Mouse (Mus musculus) lung, adult 2 months (tissue): ENCODE measurements around the gene Bmi1. TPM values are rescaled to one million over a fixed set of nuclear protein-coding genes. Genes with fewer than 3 reads are reported as not detected.

Experiments used
- DNase-seq: peaks from one replicate; pipeline ENCODE4 v3.0.0; 2022
- H3K4me1 ChIP-seq: fragments of 200-500 bp; 2 replicates; pipeline ENCODE4 v1.6.1; 2011; ENCODE audit warnings: low read length; ENCODE audit not compliant: control insufficient read depth, insufficient read depth
- H3K4me3 ChIP-seq: fragments of 200-500 bp; replicated peaks from 2 replicates; pipeline ENCODE3; 2011; ENCODE audit warnings: low read depth, mild to moderate bottlenecking, control low read depth, low read length; ENCODE audit errors: extremely low read depth
- CTCF ChIP-seq: fragments of 200-500 bp; IDR thresholded peaks from 2 replicates; pipeline ENCODE4 v1.5.1; 2011; ENCODE audit warnings: mild to moderate bottlenecking, low read length, control low read depth; ENCODE audit not compliant: insufficient read depth
- POLR2A ChIP-seq: fragments of 200-500 bp; IDR thresholded peaks from 2 replicates; pipeline ENCODE4 v1.6.1; 2011; ENCODE audit warnings: low read depth, mild to moderate bottlenecking, control low read depth, low read length, borderline replicate concordance; ENCODE audit errors: extremely low read depth
- WGBS: fragments of 180-500 bp; shearing (Covaris S2); methylation state at CpG from one replicate; pipeline ENCODE4 v1.1.7; 2018; 5-methylcytosine and 5-hydroxymethylcytosine counted together
- polyA plus RNA-seq: library from polyadenylated mRNA; depleted of rRNA; stranded (reverse); fragments of >200 nt; gene quantifications from 2 replicates; pipeline ENCODE4 v1.2.3, GENCODE M21; 2012; rRNA removed

Gene Bmi1
- 16.2 and 19.0 TPM in 2 replicates for polyA plus RNA-seq

- Histone ChIP-seq H3K4me3 (peak within 1 kb of the TSS; percentile 85), H3K4me1 (peaks cover 11% of the 10 kb centered on the region)
- 1% methylated on average over 73 of the region's 77 CpGs for WGBS
- no peak for TF ChIP-seq POLR2A
- no peak for TF ChIP-seq CTCF
- peak; percentile 72 for DNase-seq
Observed at GRCm38 (mm10) chr2:18676936-18677491, at the start of gene Bmi1. TSS of gene Bmi1 (plus strand) at chr2:18677018.

GRCm38 (mm10) chr2:18630547-18630946 is 46.3 kb upstream of the Bmi1 start:
- no peak overlapping the region for H3K4me3 ChIP-seq
- no peaks in the 10 kb centered on the region for H3K4me1 ChIP-seq
- no peak for DNase-seq
- 58% methylated on average over 5 of the region's 5 CpGs for WGBS
- no peak for TF ChIP-seq CTCF
- no peak for TF ChIP-seq POLR2A

- 73% methylated on average over 8 of the region's 8 CpGs for WGBS
- TF ChIP-seq CTCF (no peak), POLR2A (no peak)
- DNase-seq = no peak
Observed at GRCm38 (mm10) chr2:18635052-18635451, 41.8 kb upstream of the Bmi1 start.

GRCm38 (mm10) chr2:18648563-18648962 is 28.3 kb upstream of the Bmi1 start:
- TF ChIP-seq POLR2A (no peak), CTCF (no peak)
- 65% methylated on average over 4 of the region's 4 CpGs for WGBS
- Histone ChIP-seq H3K4me3 (no peak overlapping the region), H3K4me1 (no peaks in the 10 kb centered on the region)
- DNase-seq = no peak

More at GRCm38 (mm10) chr2:18635052-18635451, 41.8 kb upstream of the Bmi1 start:
- H3K4me1 ChIP-seq = no peaks in the 10 kb centered on the region
- H3K4me3 ChIP-seq = no peak overlapping the region

- DNase-seq = no peak
- H3K4me3 ChIP-seq = no peak overlapping the region
- 34% methylated on average over 5 of the region's 5 CpGs for WGBS
- TF ChIP-seq CTCF (no peak), POLR2A (no peak)
- H3K4me1 ChIP-seq = no peaks in the 10 kb centered on the region
Observed at GRCm38 (mm10) chr2:18654821-18655220, 22.0 kb upstream of the Bmi1 start.

- H3K4me1 ChIP-seq = no peaks in the 10 kb centered on the region
- TF ChIP-seq CTCF (no peak), POLR2A (no peak)
- WGBS = 66% methylated on average over 3 of the region's 3 CpGs
- no peak overlapping the region for H3K4me3 ChIP-seq
- no peak for DNase-seq
Observed at GRCm38 (mm10) chr2:18664003-18664402, 12.8 kb upstream of the Bmi1 start.

GRCm38 (mm10) chr2:18671041-18671440 is 5.8 kb upstream of the Bmi1 start:
- no peak for TF ChIP-seq CTCF
- TF ChIP-seq POLR2A = no peak
- WGBS = 86% methylated on average over 6 of the region's 6 CpGs

GRCm38 (mm10) chr2:18672133-18672765 is 4.6 kb upstream of the Bmi1 start, which contains the start of gene Commd3:
TSS of gene Commd3 (plus strand) at chr2:18672384.
- Histone ChIP-seq H3K4me1 (0 out of 2 replicates have a peak, but pooled peaks cover 3% of the 10 kb centered on the region), H3K4me3 (peak within 1 kb of the TSS; percentile 84)
- TF ChIP-seq POLR2A = peak; percentile 88
- TF ChIP-seq CTCF = no peak
- under 1% methylated on average over 91 of the region's 91 CpGs for WGBS
- peak; percentile 96 for DNase-seq

More at GRCm38 (mm10) chr2:18671041-18671440, 5.8 kb upstream of the Bmi1 start:
- 0 out of 2 replicates have a peak, but pooled peaks cover 3% of the 10 kb centered on the region for H3K4me1 ChIP-seq
- H3K4me3 ChIP-seq = no peak overlapping the region
- no peak for DNase-seq

GRCm38 (mm10) chr2:18672766-18673164 is 4.1 kb upstream of the Bmi1 start:
- Histone ChIP-seq H3K4me1 (0 out of 2 replicates have a peak, but pooled peaks cover 3% of the 10 kb centered on the region), H3K4me3 (peak overlapping the region; percentile 83)
- DNase-seq = no peak
- 1% methylated on average over 11 of the region's 11 CpGs for WGBS
- TF ChIP-seq CTCF = no peak
- TF ChIP-seq POLR2A = no peak

- no peak overlapping the region for H3K4me3 ChIP-seq
- peaks cover 8% of the 10 kb centered on the region; the same call in 1 of the 2 replicates for H3K4me1 ChIP-seq
- no peak for DNase-seq
- TF ChIP-seq CTCF (no peak), POLR2A (no peak)
- 76% methylated on average over 4 of the region's 4 CpGs for WGBS
Observed at GRCm38 (mm10) chr2:18673766-18674165, 3.1 kb upstream of the Bmi1 start.
